Mouse (Mus musculus): ENCODE data around the gene Dag1.
"Not testable (repeated sequence)": the region's sequence is repeated elsewhere in the genome, so short reads cannot be mapped to it uniquely, and the experiment has no call there.

Dag1 gene

DNA sequence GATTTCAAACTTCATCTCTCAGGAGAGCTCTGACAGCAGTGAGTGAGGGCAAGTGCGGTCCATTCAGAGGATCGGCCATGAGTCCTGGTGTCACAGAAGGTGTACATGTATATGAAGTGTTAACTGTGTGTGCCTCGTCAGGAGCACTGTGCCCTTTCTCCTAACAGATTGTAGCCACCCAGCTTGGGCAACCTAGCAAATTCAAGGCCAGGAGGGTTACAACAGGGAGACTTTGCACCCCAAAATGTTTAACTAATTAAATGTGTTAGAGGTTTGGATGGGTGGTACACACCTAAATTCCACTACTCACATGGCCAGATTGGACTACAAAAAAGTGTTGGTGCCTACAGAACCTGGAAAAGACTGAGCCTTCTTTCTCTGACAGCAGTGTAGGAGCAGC is 42.2 kb downstream of the Dag1 start:
- no peak for DNase-seq

DNA sequence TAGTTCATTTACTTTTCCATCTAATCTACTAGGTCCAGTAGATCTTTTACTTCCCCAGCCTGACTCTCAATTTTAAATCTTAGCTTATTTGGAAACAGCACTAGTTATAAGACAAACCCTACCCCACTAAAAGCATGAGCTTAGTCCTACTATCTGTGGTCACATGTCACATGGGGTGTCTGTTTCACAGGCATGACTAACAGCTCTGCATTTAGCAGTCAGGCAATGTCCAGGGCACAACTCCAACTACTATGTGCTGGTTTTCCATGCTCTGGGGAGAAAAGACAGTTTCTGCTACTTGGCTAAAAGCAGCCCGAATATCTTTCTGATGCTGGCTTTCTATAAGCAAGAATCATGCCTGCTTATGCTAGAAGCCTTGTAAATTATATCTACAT is 43.4 kb downstream of the Dag1 start:
- no peak for DNase-seq

DNA sequence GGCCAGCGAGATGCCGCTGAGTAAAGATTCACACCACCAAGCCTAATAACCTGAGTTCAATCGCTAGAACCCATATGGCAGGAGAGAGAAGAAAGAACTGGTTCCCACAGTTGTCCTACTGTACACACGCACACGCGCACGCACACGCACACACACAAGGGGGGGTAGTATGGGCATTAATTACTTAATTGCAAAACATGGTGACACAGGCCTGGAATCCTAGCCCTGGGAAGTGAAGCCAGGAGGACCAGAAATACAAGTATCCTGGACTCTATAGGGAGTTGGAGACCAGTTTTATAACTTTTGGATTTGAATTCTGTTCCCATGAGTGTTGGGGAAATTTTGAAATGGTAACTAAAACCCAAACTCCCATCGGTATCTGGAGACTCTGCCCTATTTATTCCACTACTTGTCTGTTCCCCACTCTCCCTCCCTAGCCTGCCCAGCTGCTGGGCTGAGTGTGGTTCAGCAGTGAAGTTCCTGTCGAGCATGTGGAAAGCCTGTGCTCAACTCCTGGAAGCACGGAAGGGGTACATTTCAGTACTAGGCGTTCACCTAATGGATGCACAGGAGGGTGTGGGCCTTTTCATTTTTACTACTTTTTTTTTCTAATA is 43.9 kb downstream of the Dag1 start:
- DNase-seq, result peak; percentile 45

DNA sequence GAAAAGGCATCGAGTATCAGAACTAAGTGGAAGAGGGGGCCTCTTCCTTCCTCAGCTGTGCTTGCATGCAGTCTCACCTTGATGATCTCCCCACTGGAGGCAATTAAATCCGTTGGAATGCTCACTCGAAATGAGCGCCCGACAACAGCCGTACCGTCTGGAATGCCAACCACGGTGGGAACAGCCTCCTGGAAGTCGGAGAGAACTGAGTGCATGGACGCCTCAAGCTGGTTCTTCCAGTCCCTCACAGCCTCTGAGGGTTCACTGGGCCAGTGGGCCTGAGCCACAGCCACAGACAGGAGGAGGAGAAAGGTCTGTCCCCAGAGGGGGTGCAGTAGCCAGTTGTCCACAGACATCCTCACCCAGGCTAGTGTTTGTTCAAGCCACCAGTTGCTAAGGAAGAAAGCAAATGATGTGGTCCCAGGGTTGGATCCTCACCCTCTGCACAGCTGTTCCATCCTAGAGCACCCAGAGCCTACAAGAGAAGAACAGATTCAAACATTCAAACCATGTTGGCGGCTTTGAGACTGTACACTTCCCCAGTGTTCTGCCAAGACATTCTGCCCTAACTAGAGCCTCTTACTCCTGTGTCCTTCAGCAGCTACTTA is 45.7 kb downstream of the Dag1 start:
- DNase-seq, result no peak

- DNase-seq, result no peak
These were observed 46.4 kb downstream of the Dag1 start for GRCm38 (mm10) chr9:108217406-108217805.

DNA sequence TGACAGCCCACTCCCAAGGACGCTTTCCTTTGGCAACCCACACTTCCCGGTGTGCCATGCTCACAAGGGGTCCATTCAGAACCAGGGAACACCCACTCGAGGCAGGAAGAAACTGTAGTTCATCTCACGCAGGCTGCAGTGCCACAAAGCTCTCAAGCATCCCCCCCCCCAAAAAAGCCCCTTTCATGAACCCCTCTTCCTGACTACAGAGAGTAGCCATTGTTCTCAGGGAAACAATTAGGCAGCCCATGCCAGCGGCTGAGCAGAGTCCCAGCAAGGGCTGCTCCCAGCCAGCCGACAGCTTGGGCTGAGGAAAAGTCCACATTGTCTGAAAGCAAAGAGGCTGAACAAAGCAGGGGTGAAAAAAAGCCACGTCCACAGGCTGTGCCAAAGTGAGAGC is 50.7 kb downstream of the Dag1 start:
- DNase-seq, result peak; percentile 94

DNA sequence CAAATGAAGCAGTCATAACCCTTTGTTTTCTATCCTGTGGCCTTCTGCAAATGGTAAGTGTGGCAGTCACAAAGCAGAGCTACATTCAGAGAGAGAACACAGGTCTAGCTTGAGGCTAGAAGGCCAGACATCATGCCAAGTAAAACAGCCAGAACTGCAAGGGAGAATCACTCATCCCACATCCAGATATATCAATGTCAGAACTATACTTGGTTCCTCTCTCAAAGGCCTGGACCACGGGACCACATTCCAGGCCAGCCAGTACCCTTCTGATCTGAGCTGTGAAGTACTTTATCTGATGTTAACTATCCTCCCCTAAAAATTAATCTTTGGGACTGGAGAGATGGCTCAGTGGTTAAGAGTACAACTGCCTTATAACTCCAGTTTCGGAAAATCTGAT is 51.3 kb downstream of the Dag1 start:
- DNase-seq, result no peak

- no peak for DNase-seq
These were observed 58.2 kb downstream of the Dag1 start for GRCm38 (mm10) chr9:108205571-108205901.

DNA sequence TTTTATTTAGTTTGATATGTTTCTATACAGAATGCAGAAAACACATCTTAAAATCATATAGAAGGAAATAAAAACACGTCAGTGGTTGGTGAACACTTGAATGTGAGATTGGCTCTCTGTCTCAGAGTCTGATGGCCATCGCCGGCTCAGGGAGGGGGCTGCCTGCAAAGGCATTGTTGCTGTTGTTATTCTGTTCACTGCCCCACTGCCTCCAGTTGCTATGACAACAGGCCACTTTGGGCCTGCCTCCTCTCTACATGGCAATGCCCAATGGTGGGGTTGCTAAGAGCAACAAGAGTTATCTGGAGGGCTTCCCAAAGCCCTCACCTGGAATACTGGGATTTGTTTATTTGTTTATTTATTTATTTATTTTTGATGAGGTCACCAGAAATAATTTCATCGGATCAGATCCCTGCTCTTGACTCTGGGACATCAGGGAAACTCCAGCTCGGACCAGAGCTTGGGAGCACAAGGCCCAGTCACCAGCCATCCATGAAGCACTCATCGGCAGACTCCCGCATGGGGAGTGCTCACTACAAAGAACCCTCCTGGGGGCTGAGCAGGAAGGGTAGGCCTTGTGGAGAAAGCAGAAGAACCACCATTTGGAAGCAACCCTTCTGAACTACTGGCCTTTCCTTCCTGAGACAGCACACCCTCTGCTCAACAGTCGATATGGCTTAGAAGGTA is 58.7 kb downstream of the Dag1 start:
- DNase-seq, result peak; percentile 47

GRCm38 (mm10) chr9:108203015-108203414 is 60.7 kb downstream of the Dag1 start:
- DNase-seq, result peak; percentile 78

DNA sequence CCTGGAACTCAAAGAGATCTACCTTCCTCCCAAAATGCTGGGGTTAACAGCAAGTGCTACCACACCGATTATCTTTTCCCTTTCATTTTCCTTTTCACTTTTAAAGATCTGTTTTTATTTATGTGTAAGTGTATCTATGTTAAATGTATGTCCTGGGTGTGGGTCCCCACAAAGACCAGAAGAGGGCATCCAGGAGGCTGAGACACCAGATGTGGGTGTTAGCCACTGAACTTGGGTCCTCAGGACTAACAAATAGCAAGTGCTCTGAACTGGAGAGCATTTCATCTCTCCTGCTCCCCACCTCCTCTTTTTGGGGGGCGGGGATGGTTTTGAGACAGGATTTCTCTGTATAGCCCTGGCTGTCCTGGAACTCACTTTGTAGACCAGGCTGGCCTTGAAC is 61.6 kb downstream of the Dag1 start:
- no peak for DNase-seq

GRCm38 (mm10) chr9:108201160-108201559 is 62.6 kb downstream of the Dag1 start:
- DNase-seq, result peak; percentile 98

DNA sequence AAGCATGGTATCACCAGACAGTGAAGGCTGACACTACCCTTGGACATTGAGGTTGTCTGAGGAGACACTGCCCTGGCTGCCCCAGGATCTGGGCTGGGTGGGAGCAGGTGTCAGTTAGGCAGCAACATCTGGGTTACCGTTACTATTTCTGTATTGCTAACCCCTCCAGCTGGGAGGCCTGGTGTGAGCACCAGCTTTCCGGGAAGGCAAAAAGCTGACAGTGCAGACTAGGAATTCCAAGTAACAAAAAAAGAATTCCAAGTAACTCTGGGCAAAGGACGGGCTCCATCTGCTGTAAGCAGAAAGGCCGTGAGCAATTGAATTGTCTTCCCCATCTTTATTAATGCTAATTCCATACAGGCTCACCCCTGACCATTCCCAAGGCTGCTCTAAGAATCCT is 65.1 kb downstream of the Dag1 start:
- no peak for DNase-seq

GRCm38 (mm10) chr9:108196920-108197677 is 66.7 kb downstream of the Dag1 start:
- no peak for DNase-seq

DNA sequence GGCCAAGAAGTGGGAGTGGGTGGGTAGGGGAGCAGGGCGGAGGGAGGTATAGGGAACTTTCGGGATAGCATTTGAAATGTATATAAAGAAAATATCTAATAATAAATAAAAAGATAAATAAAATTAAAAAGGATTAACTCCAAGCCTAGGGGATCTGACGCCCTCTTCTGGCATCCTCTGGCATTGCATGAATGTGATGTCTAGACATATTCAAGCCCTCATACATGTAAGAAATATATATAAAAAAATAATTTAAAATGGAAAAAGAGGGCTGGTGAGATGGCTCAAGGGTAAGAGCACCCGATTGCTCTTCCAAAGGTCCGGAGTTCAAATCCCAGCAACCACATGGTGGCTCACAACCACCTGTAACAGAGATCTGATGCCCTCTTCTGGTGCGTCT is 67.5 kb downstream of the Dag1 start:
- not testable (repeated sequence) for DNase-seq

- DNase-seq, result peak; percentile 94
These were observed 73.7 kb downstream of the Dag1 start, which contains the start of gene Bsn for GRCm38 (mm10) chr9:108189787-108190679. Bsn (minus strand) TSS chr9:108190384.

GRCm38 (mm10) chr9:108189488-108189786 is 74.3 kb downstream of the Dag1 start:
- peak; percentile 59 for DNase-seq

DNA sequence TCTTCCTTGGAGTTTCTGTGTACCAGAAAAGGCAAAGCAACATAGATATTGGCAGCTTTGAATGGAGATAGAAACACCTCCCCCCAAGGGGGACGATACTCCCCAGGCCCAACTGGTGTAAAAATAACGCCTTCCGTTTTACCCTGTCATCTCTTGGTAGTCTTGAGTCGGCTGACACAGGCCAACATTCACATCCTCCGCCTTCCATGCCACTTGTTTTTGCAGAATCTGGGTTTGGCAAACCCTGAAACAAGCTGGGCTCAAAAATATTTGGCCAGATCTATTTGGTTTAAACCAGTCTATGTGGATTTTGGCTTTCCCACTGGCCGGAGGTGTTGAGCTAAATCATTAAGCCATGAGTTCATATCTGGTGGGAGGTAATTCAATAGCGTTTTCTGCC is 74.7 kb downstream of the Dag1 start:
- DNase-seq, result no peak

DNA sequence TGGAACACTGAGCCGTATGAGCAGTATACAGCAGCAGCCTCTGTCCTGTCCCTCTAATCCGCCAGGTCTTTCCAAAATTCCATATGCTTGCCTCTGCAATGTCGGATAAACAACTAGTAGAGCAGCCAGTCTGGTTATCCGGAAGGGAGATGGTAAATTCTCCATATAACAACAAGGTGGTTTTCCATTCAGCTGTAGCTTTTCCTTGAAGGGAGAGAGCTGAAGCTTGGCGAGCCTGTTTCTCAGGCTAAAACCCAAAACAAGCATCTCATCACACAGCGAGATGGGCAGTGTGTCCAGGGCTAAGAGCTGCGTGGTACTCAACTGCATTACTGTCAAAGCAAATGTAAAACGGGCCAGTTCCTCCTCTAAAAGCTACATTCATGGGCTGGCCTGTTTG is 75.2 kb downstream of the Dag1 start:
- DNase-seq, result no peak

DNA sequence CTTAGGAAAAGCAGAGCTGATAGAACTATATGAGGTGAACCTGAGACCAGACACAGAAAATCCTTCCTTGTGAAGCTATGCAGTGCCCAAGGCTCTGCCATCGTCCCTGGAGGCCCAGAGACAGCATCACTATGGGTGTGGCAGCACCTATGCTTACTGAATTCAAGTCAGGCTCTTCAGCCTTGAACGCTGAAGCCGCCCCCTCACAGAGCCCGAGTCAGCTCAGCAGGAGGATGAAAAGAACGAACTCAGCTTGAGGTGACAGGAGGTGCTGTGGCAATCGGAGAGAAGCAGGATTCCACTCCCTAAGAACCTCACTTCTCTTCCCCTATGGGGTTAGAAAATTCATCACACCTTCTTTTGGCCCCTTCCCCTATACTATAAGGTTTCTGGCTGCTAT is 76.1 kb downstream of the Dag1 start:
- no peak for DNase-seq

- no peak for DNase-seq
These were observed 78.0 kb downstream of the Dag1 start for GRCm38 (mm10) chr9:108185786-108186185.

GRCm38 (mm10) chr9:108183531-108183994 is 80.2 kb downstream of the Dag1 start:
- no peak for DNase-seq

All from retina, postnatal 1 day (tissue).